Mouse (Mus musculus) CH12.LX (cell line): Measurements from ENCODE around the gene Wnk1. TPM values are rescaled to one million over a fixed set of nuclear protein-coding genes. Genes with fewer than 3 reads are reported as not detected.

Source experiments
- DNase-seq: peaks from one replicate; pipeline ENCODE4 v3.0.0-alpha.2; 2013; ENCODE audit errors: extremely low read depth
- H3K27ac ChIP-seq: 2 replicates; pipeline ENCODE4 v1.5.1; 2012; ENCODE audit warnings: low read depth, mild to moderate bottlenecking, control low read depth, moderate library complexity; ENCODE audit not compliant: insufficient read depth
- H3K27me3 ChIP-seq: replicated peaks from 2 replicates; pipeline ENCODE3; 2012; ENCODE audit warnings: inconsistent platforms
- H3K36me3 ChIP-seq, 2 experiments: replicated peaks in 1 of 2; 2 replicates each; pipeline versions ENCODE3 to v1.6.1; 2012; ENCODE audit warnings: inconsistent platforms in 1 of 2, low read length in 1 of 2, mild to moderate bottlenecking in 1 of 2, mixed read lengths in 1 of 2, moderate library complexity in 1 of 2; ENCODE audit not compliant: control insufficient read depth in 1 of 2, insufficient read depth in 1 of 2
- H3K4me1 ChIP-seq, 2 experiments: 2 replicates each; pipeline ENCODE4 v1.6.1; 2012; ENCODE audit warnings: inconsistent platforms in 1 of 2, moderate library complexity in 1 of 2; ENCODE audit not compliant: insufficient read depth in 2 of 2, control insufficient read depth in 1 of 2
- H3K4me2 ChIP-seq: 2 replicates; pipeline ENCODE4 v1.6.1; 2012; ENCODE audit warnings: low read depth, mild to moderate bottlenecking, control low read depth; ENCODE audit not compliant: poor library complexity, insufficient read depth, severe bottlenecking
- H3K4me3 ChIP-seq, 3 experiments: fragments of 150-350 bp in 1 of 3; sonication (generic) in 1 of 3; replicated peaks in 1 of 3; 2 replicates each; pipeline versions ENCODE3 to v1.5.1; 2011 to 2012; ENCODE audit warnings: low read depth in 2 of 3, low read length in 2 of 3, mild to moderate bottlenecking in 2 of 3, moderate library complexity in 2 of 3, control low read depth in 1 of 3, improper control_type of control experiment in 1 of 3, inconsistent platforms in 1 of 3, mixed read lengths in 1 of 3; ENCODE audit not compliant: poor library complexity in 1 of 3
- H3K79me2 ChIP-seq: replicated peaks from 2 replicates; pipeline ENCODE4 v1.6.1; 2012; ENCODE audit warnings: mild to moderate bottlenecking, moderate library complexity; ENCODE audit not compliant: control insufficient read depth, poor library complexity, insufficient read depth, severe bottlenecking; ENCODE audit errors: extremely low read depth
- H3K9ac ChIP-seq: 2 replicates; pipeline ENCODE4 v1.6.1; 2012; ENCODE audit warnings: low read depth, mild to moderate bottlenecking, control low read depth, moderate library complexity; ENCODE audit not compliant: insufficient read depth
- H3K9me3 ChIP-seq: replicated peaks from 2 replicates; pipeline ENCODE3; 2012; ENCODE audit warnings: low read length, inconsistent platforms, mixed read lengths
- BHLHE40 ChIP-seq: IDR thresholded peaks from 2 replicates; pipeline ENCODE4 v1.6.1; 2011; ENCODE audit warnings: mild to moderate bottlenecking, low read depth, low read length, improper control_type of control experiment
- CHD2 ChIP-seq: IDR thresholded peaks from 2 replicates; pipeline ENCODE4 v1.6.1; 2011; ENCODE audit warnings: low read length, improper control_type of control experiment
- E2F4 ChIP-seq: IDR thresholded peaks from 2 replicates; pipeline ENCODE4 v1.6.1; 2011; ENCODE audit warnings: low read depth, low read length, improper control_type of control experiment; ENCODE audit not compliant: insufficient replicate concordance
- ELF1 ChIP-seq: IDR thresholded peaks from 2 replicates; pipeline ENCODE4 v1.6.1; 2014; ENCODE audit warnings: low read depth, mild to moderate bottlenecking, inconsistent platforms, low read length, improper control_type of control experiment
- ETS1 ChIP-seq: conservative IDR thresholded peaks from 2 replicates; pipeline ENCODE4 v1.6.1; 2012; ENCODE audit warnings: low read depth, mild to moderate bottlenecking, inconsistent platforms, low read length, improper control_type of control experiment, moderate library complexity
- GABPA ChIP-seq: IDR thresholded peaks from 2 replicates; pipeline ENCODE4 v1.6.1; 2012; ENCODE audit warnings: low read depth, low read length, improper control_type of control experiment, inconsistent platforms; ENCODE audit not compliant: insufficient replicate concordance
- HCFC1 ChIP-seq: IDR thresholded peaks from 2 replicates; pipeline ENCODE4 v1.6.1; 2012; ENCODE audit warnings: low read depth, mild to moderate bottlenecking, inconsistent platforms, low read length, improper control_type of control experiment
- KAT2A ChIP-seq: IDR thresholded peaks from 2 replicates; pipeline ENCODE4 v1.6.1; 2012; ENCODE audit warnings: low read length, improper control_type of control experiment, inconsistent platforms; ENCODE audit not compliant: insufficient replicate concordance
- MAX ChIP-seq: IDR thresholded peaks from 2 replicates; pipeline ENCODE4 v1.6.1; 2011; ENCODE audit warnings: low read length, improper control_type of control experiment
- MAZ ChIP-seq: IDR thresholded peaks from 2 replicates; pipeline ENCODE4 v1.6.1; 2012; ENCODE audit warnings: low read depth, mild to moderate bottlenecking, inconsistent platforms, low read length, improper control_type of control experiment, moderate library complexity
- MEF2A ChIP-seq: IDR thresholded peaks from 2 replicates; pipeline ENCODE4 v1.6.1; 2014; ENCODE audit warnings: low read depth, mild to moderate bottlenecking, inconsistent platforms, low read length, improper control_type of control experiment, borderline replicate concordance
- MXI1 ChIP-seq: IDR thresholded peaks from 2 replicates; pipeline ENCODE4 v1.6.1; 2011; ENCODE audit warnings: mild to moderate bottlenecking, low read depth, low read length, improper control_type of control experiment
- MYC ChIP-seq: IDR thresholded peaks from 2 replicates; pipeline ENCODE4 v1.6.1; 2011; ENCODE audit warnings: low read depth, mild to moderate bottlenecking, improper control_type of control experiment, low read length
- NRF1 ChIP-seq: IDR thresholded peaks from 2 replicates; pipeline ENCODE4 v1.6.1; 2014; ENCODE audit warnings: low read depth, mild to moderate bottlenecking, inconsistent platforms, low read length, improper control_type of control experiment, moderate library complexity
- PAX5 ChIP-seq: IDR thresholded peaks from 2 replicates; pipeline ENCODE4 v1.6.1; 2012; ENCODE audit warnings: low read length, inconsistent platforms, mixed read lengths
- POLR2A ChIP-seq: IDR thresholded peaks from 2 replicates; pipeline ENCODE4 v1.6.1; 2011; ENCODE audit warnings: low read depth, mild to moderate bottlenecking, improper control_type of control experiment, low read length
- POLR2AphosphoS2 ChIP-seq: IDR thresholded peaks from 2 replicates; pipeline ENCODE4 v1.6.1; 2011; ENCODE audit warnings: low read depth, low read length, improper control_type of control experiment
- RCOR1 ChIP-seq: conservative IDR thresholded peaks from 2 replicates; pipeline ENCODE4 v1.6.1; 2012; ENCODE audit warnings: low read depth, mild to moderate bottlenecking, inconsistent platforms, low read length, improper control_type of control experiment
- SMC3 ChIP-seq: IDR thresholded peaks from 2 replicates; pipeline ENCODE4 v1.6.1; 2011; ENCODE audit warnings: low read depth, low read length, improper control_type of control experiment
- TBP ChIP-seq: conservative IDR thresholded peaks from 2 replicates; pipeline ENCODE4 v1.6.1; 2011; ENCODE audit warnings: low read depth, low read length, improper control_type of control experiment
- TCF12 ChIP-seq: IDR thresholded peaks from 2 replicates; pipeline ENCODE4 v1.6.1; 2014; ENCODE audit warnings: low read depth, mild to moderate bottlenecking, inconsistent platforms, low read length, improper control_type of control experiment
- UBTF ChIP-seq: IDR thresholded peaks from 2 replicates; pipeline ENCODE4 v1.6.1; 2012; ENCODE audit warnings: low read depth, mild to moderate bottlenecking, inconsistent platforms, low read length, improper control_type of control experiment, moderate library complexity
- ZC3H11A ChIP-seq: IDR thresholded peaks from 2 replicates; pipeline ENCODE4 v1.6.1; 2012; ENCODE audit warnings: low read depth, mild to moderate bottlenecking, inconsistent platforms, low read length, improper control_type of control experiment
- ZMIZ1 ChIP-seq: IDR thresholded peaks from 2 replicates; pipeline ENCODE4 v1.6.1; 2012; ENCODE audit warnings: low read depth, mild to moderate bottlenecking, inconsistent platforms, low read length, improper control_type of control experiment
- dilution Hi-C: fragments of 300-500 bp; cut with MboI; formaldehyde crosslinking; loops from 2 replicates; pipeline ENCODE4 v1.14.3; 2020; ENCODE audit warnings: low sequenced_read_pairs; ENCODE audit not compliant: extremely low pct_unique_long_range_greater_than_20kb, extremely low pct_ligation_motif_present
- in situ Hi-C: fragments of 300-500 bp; cut with MboI; formaldehyde crosslinking; loops from 3 replicates; pipeline ENCODE4 v1.14.3; 2019; ENCODE audit warnings: low sequenced_read_pairs, low pct_ligation_motif_present, low pct_unique_long_range_greater_than_20kb, mixed read lengths
- polyA plus RNA-seq: library from polyadenylated mRNA; unstranded; fragments of >175 nt; gene quantifications from 2 replicates; pipeline ENCODE4 v1.2.1, GENCODE M21; 2012; ENCODE audit warnings: low read depth; ENCODE audit not compliant: insufficient read length
- total RNA-seq, 2 experiments: library from RNA; depleted of rRNA; stranded (reverse); fragments of 300-350 nt in 1 of 2; fragments of >200 nt in 1 of 2; gene quantifications; 2 replicates each; pipeline ENCODE4 v1.2.3; 2012 to 2014

The Wnk1 gene
- total and polyA plus RNA-seq, 3 experiments = 97.2 to 216 (median 125) TPM

GRCm38 (mm10) chr6:120013125-120013524, 25.3 kb downstream of the Wnk1 start:
- Histone ChIP-seq H3K79me2 (peaks cover 72% of the 10 kb centered on the region), H3K4me2 (no peak overlapping the region)

GRCm38 (mm10) chr6:120011440-120011839, 27.0 kb downstream of the Wnk1 start:
- no peaks in the 10 kb centered on the region for H3K9me3 ChIP-seq
- no peak overlapping the region for H3K4me2 ChIP-seq
- dilution Hi-C loops = no loop called here

More at GRCm38 (mm10) chr6:120013125-120013524, 25.3 kb downstream of the Wnk1 start:
- in situ Hi-C loops (no loop called here), dilution Hi-C loops (no loop called here)
- H3K27me3 ChIP-seq = no peaks in the 10 kb centered on the region
- no peak overlapping the region for H3K4me3 ChIP-seq
- H3K9ac ChIP-seq = no peak overlapping the region
- DNase-seq = no peak
- TF ChIP-seq SMC3 (no peak), MAZ (no peak), GABPA (no peak), KAT2A (no peak), HCFC1 (no peak)
- H3K36me3 ChIP-seq = peaks cover 5 to 36% of the 10 kb centered on the region in 2 experiments
- no peak overlapping the region for H3K27ac ChIP-seq
- peaks cover 4% of the 10 kb centered on the region for H3K9me3 ChIP-seq
- H3K4me1 ChIP-seq = peaks cover 0 to 50% of the 10 kb centered on the region in 2 experiments; a peak in 2 of 4 replicates

GRCm38 (mm10) chr6:120011001-120011400, 27.5 kb downstream of the Wnk1 start:
- Histone ChIP-seq H3K4me1 (peaks cover 0 to 68% of the 10 kb centered on the region in 2 experiments; a peak in 2 of 4 replicates), H3K9ac (no peak overlapping the region)

More at GRCm38 (mm10) chr6:120011440-120011839, 27.0 kb downstream of the Wnk1 start:
- Histone ChIP-seq H3K4me3 (no peak overlapping the region), H3K27ac (no peak overlapping the region), H3K79me2 (peaks cover 73% of the 10 kb centered on the region), H3K4me1 (peaks cover 0 to 64% of the 10 kb centered on the region in 2 experiments; a peak in 2 of 4 replicates), H3K36me3 (peaks cover 0 to 33% of the 10 kb centered on the region in 2 experiments), H3K9ac (no peak overlapping the region), H3K27me3 (no peaks in the 10 kb centered on the region)
- no peak for DNase-seq
- TF ChIP-seq TBP (no peak), HCFC1 (no peak), POLR2AphosphoS2 (no peak)
- in situ Hi-C loops = no loop called here

More at GRCm38 (mm10) chr6:120011001-120011400, 27.5 kb downstream of the Wnk1 start:
- TF ChIP-seq RCOR1 (no peak), ZC3H11A (no peak), PAX5 (no peak), NRF1 (no peak), ETS1 (no peak), UBTF (no peak), MEF2A (no peak), CHD2 (no peak), MXI1 (no peak), SMC3 (no peak), BHLHE40 (no peak), MAX (no peak), TCF12 (no peak), POLR2A (no peak), ZMIZ1 (no peak), E2F4 (no peak), ELF1 (no peak), KAT2A (no peak), MYC (no peak)
- H3K27ac ChIP-seq = no peak overlapping the region
- DNase-seq = no peak
- in situ Hi-C loops (no loop called here), dilution Hi-C loops (no loop called here)
- H3K4me2 ChIP-seq = no peak overlapping the region
- peaks cover 76% of the 10 kb centered on the region for H3K79me2 ChIP-seq
- H3K27me3 ChIP-seq = no peaks in the 10 kb centered on the region
- H3K36me3 ChIP-seq = peaks cover 0 to 34% of the 10 kb centered on the region in 2 experiments
- no peaks in the 10 kb centered on the region for H3K9me3 ChIP-seq
- no peak overlapping the region for H3K4me3 ChIP-seq
